Mouse (Mus musculus) urinary bladder, postnatal 25 days (tissue): ENCODE measurements around the gene Nkx2-3.

Experiments
- DNase-seq: peaks from one replicate; pipeline ENCODE4 v3.0.0; 2022; ENCODE audit warnings: low spot score

Nkx2-3 gene

DNA sequence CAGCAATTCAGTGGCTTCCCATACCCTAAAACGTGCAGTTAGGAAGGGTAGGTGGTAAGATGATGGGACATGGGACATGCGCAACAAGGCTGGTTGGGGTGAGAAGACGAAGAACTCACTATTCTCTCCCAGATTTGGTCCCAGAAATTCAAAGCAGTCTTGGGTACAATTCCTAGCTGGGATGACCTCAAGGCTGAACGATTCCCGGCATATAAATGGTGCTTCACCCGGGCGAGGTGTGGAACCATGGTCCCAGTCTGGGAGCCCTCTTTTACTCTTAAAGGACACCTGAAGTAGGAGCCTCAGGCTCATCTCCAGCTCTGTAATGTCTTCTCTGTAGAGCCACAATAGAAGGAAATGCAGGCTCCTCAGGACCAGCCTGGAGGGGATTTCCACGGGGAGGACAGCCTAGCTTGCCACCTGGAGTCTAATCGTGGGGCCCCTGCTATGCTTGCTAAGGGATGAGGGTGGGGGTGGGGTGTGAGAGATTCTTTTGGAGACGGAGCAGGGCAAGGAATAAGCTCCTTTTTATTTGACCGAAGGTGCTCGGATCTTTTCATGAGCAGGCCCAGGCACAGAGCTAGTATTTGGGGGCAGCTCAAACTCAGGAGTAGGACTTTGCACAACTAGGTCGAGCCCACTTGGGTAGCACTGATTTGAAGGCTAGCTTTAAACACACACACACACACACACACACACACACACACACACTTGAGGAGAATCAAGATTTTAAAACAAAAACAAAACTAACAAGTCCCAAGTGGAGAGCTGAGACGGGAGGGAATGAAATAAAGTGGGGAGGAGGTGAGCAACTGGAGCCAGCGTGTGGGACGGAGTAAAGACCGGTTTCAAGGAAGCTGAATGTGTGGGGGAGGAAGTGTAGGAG is 6.2 kb upstream of the Nkx2-3 start:
- no peak for DNase-seq

- no peak for DNase-seq
Measured at GRCm38 (mm10) chr19:43606552-43607530, 5.3 kb upstream of the Nkx2-3 start.

- DNase-seq: no peak
Measured at GRCm38 (mm10) chr19:43607842-43608680, 4.1 kb upstream of the Nkx2-3 start.

DNA sequence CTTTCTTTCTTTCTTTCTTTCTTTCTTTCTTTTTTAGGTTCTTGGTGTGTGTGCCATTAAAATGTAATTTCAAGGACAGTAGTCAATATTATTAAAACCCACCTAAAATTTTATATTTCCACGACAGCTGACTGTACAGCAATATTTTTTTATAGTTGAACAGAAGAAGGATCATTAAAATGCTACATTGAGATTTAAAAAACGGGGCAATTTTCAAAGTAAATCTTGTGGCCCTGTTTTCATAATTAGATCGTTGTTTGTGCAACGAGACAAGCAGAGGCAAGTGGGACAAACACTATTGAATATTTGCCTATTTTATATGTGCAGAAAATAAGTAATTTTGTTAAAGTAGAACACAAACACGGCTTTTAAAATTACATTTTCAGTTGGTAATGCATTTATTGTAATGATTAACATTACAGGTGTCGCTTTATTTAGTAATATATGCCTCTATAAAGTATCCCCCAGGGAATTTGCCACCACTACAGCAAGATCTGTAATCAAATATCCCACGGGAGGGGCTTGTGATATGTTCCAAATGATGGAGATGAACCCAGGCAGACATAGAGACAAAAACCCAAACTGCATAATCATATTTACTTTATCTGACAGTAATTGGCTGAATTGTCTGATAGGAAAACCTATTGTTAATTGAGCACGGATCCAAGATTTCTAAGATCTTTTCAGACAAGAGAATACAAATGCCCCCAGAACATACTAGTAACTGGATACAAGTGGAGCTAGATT is 3.2 kb upstream of the Nkx2-3 start:
- DNase-seq: no peak

DNA sequence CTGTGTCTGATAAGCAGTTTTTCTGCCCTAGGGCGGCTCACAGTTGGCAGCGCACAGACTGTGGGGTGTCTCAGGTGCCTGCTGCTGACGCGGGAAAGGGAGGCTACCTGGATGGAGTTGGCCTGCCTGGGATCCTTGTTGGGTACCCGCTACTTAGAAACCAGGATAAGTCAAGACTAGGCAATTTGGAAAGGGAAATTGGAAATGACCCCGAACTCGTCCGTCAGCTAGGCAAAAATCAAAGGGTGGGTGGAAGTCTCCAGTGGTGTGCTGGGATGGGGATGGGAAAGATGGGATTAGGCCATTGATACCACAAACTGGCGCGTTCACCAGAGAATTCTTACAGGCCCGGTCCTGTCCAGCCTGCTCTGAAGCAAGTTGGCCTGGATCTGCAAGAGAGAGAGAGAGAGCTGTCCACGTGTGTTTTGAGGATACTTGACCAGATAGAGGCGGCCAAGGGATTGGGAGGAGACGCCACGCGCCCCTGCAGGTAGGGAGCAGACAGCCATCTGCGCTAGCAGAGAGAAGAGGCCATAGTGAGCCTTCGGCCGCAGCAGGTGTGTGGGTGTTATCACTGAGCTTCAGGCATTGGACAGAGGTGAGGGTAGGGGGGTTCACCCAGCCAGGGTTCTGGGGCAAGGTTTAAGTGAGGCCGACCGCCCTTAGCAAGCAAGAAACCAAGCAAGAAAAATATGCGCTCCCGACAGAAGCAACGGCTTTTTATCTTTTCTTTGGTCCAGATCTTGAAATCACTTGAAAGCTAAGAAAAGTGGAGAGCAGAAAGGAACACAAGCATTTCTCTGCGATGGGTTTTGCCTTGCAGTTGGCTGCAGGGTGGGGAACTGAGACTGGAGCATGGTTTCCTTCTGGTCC is 2.4 kb upstream of the Nkx2-3 start:
- DNase-seq: no peak

- DNase-seq: no peak
Measured at GRCm38 (mm10) chr19:43610341-43610848, 1.7 kb upstream of the Nkx2-3 start.

DNA sequence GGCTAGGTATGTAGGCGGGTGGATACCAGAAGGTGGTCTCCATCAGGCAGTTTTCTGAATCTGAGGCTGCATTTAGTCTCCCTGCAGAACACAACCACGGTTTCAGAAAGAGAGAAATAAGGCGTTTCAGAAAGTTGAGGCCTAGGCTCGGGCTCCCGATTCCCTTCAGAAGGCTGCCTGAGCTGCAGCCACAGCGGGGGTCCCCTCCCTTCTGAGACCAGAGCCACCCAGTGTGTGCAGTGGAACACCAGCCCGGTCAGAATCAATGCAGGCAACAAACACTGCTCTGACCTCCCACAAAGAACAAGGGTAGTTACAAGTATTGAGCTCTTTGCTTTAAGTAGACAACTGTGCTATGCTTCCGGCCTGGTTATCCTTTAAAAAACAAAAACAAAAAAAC is 1.0 kb upstream of the Nkx2-3 start:
- DNase-seq: no peak

DNA sequence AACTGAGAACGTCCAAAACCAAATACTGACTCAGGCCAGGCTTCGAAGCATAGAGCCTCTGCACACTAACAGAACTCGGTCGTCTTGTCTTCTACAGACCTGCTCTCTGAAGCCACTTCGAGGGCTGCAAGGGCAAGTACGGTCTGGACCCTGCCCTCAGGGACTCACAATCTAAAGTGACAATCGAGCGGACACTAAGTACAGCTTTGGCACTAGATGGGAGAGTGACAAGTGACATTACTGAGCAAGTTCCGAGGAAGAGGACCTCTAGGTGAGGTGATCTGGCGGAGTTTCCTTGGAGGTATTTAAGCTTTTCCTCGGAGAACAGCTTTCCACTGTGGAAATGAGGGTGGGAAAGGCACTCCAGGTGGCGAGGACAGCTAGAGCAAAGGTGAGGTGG is 564 bp upstream of the Nkx2-3 start:
- DNase-seq: no peak

GRCm38 (mm10) chr19:43612501-43612971 is 411 bp downstream of the Nkx2-3 start:
- no peak for DNase-seq

DNA sequence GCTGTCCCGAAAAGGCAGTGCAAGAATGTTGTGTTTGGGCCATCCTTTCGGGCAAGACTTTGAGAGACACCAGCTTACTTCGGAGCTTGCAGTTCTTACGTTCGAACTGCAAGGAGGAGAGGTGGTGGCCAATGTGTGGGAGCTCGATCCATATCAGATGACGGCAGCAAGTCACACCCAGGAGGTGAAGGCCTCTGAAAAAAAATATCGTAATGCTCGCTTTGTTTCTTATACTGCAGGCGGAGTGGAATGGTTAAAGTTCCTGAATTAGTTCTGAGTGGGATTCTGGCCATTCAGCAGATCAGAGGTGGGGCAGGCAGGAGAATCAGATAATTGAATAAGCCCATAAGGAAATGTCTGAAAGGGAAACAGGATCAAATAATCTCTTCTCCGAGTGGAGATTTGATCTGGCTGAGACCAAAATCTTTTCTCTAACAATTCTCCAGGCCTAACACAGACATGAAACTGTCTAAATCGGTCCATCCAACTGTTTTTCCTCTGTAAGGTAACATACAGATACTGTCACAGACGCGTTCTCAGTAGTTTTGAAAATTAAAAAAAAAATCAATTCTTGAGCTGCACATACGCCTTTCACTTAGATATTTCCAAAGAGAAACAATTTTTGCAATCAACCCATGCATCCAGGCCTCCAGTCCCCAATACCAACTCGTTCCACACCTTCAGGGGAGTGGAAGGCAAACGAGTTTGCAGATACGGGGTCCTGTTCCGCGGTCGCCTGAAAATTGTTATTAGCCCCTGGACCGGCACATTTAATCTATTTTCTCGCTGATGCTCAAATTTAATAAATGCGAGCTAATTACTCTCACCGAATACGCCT is 1.4 kb downstream of the Nkx2-3 start:
- DNase-seq: no peak

DNA sequence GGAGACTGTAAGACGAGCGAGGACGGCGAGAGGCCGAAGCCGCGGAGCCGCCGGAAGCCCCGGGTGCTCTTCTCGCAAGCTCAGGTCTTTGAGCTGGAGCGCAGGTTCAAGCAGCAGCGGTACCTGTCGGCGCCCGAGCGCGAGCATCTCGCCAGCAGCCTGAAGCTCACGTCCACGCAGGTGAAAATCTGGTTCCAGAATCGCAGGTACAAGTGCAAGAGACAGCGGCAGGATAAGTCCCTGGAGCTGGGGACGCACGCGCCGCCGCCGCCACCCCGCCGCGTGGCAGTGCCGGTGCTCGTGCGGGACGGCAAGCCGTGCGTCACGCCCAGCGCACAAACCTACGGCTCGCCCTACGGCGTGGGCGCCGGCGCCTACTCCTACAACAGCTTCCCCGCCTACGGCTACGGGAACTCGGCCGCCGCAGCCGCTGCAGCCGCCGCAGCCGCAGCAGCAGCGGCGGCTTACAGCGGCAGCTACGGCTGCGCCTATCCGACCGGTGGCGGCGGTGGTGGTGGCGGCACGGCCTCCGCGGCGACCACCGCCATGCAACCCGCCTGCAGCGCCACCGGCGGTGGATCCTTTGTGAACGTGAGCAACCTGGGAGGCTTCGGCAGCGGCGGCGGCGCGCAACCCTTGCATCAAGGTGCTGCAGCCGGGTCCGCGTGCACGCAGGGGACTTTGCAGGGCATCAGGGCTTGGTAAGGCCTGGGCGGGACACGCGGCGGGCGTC is 2.4 kb downstream of the Nkx2-3 start:
- DNase-seq: no peak

DNA sequence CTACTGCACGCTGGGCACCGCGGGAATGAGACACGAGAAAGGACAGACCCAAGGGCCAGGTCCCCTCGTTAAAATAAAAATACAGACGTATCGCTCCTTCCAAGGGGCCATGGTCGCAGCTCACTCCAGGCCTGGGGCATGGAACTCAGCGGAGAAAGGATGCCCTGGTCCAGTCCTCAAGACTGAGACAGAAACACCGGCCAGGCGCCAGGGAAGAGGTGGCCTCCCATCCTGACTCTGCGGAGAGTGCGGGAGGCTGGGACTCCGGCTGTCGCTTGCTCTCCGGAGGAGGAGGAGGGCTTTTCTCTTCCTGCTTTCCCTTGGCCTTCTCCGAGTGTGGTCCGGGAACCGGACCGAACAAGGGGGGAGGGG is 2.9 kb downstream of the Nkx2-3 start:
- DNase-seq: no peak

GRCm38 (mm10) chr19:43615571-43616414 is 3.7 kb downstream of the Nkx2-3 start:
- DNase-seq: no peak

GRCm38 (mm10) chr19:43616415-43616861 is 4.3 kb downstream of the Nkx2-3 start:
- no peak for DNase-seq

DNA sequence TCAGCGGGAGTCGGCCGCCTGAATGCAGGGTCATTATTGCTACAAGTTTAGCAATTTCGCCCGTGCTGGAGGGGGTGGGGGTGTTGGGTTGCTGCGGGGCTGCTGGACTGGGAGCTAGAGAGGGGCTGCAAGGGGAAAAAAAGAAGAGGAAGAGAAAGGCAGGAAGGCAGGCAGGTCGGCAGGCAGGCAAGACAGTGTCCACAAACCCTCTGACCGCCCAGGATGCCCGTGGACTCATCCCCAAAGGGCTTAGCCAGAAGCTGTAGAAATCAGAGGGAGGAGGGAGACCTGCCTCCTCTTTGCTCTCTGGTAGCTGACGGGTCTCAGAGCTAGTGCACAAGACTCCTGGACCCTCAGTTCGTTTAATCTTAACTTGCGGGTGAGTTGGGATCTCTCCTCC is 4.8 kb downstream of the Nkx2-3 start:
- DNase-seq: no peak

DNA sequence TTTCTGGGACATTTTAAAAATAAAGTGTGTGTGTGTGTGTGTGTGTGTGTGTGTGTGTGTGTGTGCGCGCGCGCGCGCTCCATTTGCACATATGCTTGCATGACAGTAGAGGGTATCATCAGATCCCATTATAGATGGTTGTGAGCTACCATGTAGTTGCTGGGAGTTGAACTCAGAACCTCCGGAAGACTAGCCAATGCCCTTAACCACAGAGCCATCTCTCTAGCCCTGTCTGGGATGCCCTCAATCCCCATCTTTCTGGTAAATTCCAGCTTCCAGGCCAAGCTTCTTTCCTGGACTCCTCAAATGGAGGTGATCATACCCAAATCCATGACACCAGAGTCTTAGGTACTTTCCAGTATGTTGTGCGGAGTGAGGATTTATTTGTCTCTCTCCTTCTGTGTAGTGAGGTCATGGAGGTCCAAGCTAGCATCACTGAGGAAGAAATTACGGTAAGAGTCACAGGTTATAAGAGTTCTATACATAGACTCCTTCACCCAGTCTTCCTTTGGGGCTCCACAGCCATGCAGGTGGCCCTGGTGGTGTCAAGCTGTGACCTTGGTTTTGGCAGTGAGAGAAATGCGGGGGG is 5.7 kb downstream of the Nkx2-3 start:
- no peak for DNase-seq

- no peak for DNase-seq
Measured at GRCm38 (mm10) chr19:43618505-43619030, 6.4 kb downstream of the Nkx2-3 start.
